Mouse (Mus musculus) liver, adult 2 months (tissue): Measurements from ENCODE around the gene Gm20388. TPM values are rescaled to one million over a fixed set of nuclear protein-coding genes. Genes with fewer than 3 reads are reported as not detected.

Experiments
- DNase-seq: peaks from one replicate; pipeline ENCODE4 v3.0.0-alpha.2; 2011; ENCODE audit warnings: low read depth, low spot score; ENCODE audit errors: extremely low read depth
- H3K27ac ChIP-seq: fragments of 200-500 bp; replicated peaks from 2 replicates; pipeline ENCODE4 v1.5.1; 2012; ENCODE audit warnings: low read depth, mild to moderate bottlenecking, control low read depth, inconsistent platforms, low read length; ENCODE audit not compliant: insufficient read depth
- H3K27me3 ChIP-seq: fragments of 200-500 bp; 2 replicates; pipeline ENCODE4 v1.6.1; 2012; ENCODE audit warnings: mild to moderate bottlenecking, moderate library complexity, low read length, inconsistent platforms; ENCODE audit not compliant: control insufficient read depth, insufficient read depth
- H3K36me3 ChIP-seq: fragments of 200-500 bp; 2 replicates; pipeline ENCODE4 v1.6.1; 2012; ENCODE audit warnings: low read length, inconsistent platforms; ENCODE audit not compliant: control insufficient read depth, insufficient read depth
- H3K4me1 ChIP-seq: fragments of 200-500 bp; 2 replicates; pipeline ENCODE4 v1.6.1; 2011; ENCODE audit warnings: low read length; ENCODE audit not compliant: control insufficient read depth, insufficient read depth
- H3K4me3 ChIP-seq: fragments of 200-500 bp; 2 replicates; pipeline ENCODE4 v1.5.1; 2011; ENCODE audit warnings: low read depth, mild to moderate bottlenecking, control low read depth, low read length, moderate library complexity; ENCODE audit not compliant: insufficient read depth
- H3K79me2 ChIP-seq: fragments of 200-500 bp; 2 replicates; pipeline ENCODE4 v1.6.1; 2012; ENCODE audit warnings: inconsistent platforms, mild to moderate bottlenecking, low read length, moderate library complexity; ENCODE audit not compliant: control insufficient read depth, insufficient read depth
- H3K9ac ChIP-seq: fragments of 200-500 bp; 2 replicates; pipeline ENCODE4 v1.6.1; 2012; ENCODE audit warnings: low read depth, mild to moderate bottlenecking, control low read depth, inconsistent platforms, low read length
- CTCF ChIP-seq: fragments of 200-500 bp; IDR thresholded peaks from 2 replicates; pipeline ENCODE4 v1.5.1; 2011; ENCODE audit warnings: low read depth, low read length, control low read depth
- POLR2A ChIP-seq: fragments of 200-500 bp; IDR thresholded peaks from 2 replicates; pipeline ENCODE4 v1.6.1; 2011; ENCODE audit warnings: low read length, control low read depth; ENCODE audit not compliant: insufficient read depth; ENCODE audit errors: extremely low read depth
- WGBS: fragments of 180-500 bp; shearing (Covaris S2); methylation state at CpG from one replicate; pipeline ENCODE4 v1.1.7; 2018; 5-methylcytosine and 5-hydroxymethylcytosine counted together
- polyA plus RNA-seq: library from polyadenylated mRNA; depleted of rRNA; stranded (reverse); fragments of >200 nt; gene quantifications from 2 replicates; pipeline ENCODE4 v1.2.3, GENCODE M21; 2012
- total RNA-seq: library from RNA; depleted of rRNA; stranded (reverse); fragments of >200 nt; gene quantifications from 2 replicates; pipeline ENCODE4 v1.2.3, GENCODE M21; 2014

The Gm20388 gene
- total and polyA plus RNA-seq, 2 experiments, result 6.4 to 19.9 TPM

- H3K36me3 ChIP-seq, result no peaks in the 10 kb centered on the region
- H3K9ac ChIP-seq, result no peak overlapping the region
- no peak for DNase-seq
- no peak overlapping the region for H3K4me3 ChIP-seq
- H3K4me1 ChIP-seq, result no peaks in the 10 kb centered on the region
- H3K27me3 ChIP-seq, result no peaks in the 10 kb centered on the region
- WGBS, result 95% methylated on average over 6 of the region's 6 CpGs
- no peaks in the 10 kb centered on the region; the same call in 1 of the 2 replicates for H3K79me2 ChIP-seq
- no peak overlapping the region for H3K27ac ChIP-seq
- TF ChIP-seq POLR2A (no peak), CTCF (no peak)
These were observed 344.9 kb downstream of the Gm20388 start for GRCm38 (mm10) chr8:120255406-120255987.

GRCm38 (mm10) chr8:120256958-120257357, 346.3 kb downstream of the Gm20388 start:
- H3K79me2 ChIP-seq, result no peaks in the 10 kb centered on the region; the same call in 1 of the 2 replicates
- WGBS, result 68% methylated on average over 6 of the region's 6 CpGs
- no peak overlapping the region for H3K4me3 ChIP-seq
- no peak for DNase-seq
- TF ChIP-seq POLR2A, result no peak
- no peak for TF ChIP-seq CTCF
- no peaks in the 10 kb centered on the region for H3K36me3 ChIP-seq
- H3K9ac ChIP-seq, result no peak overlapping the region
- H3K27ac ChIP-seq, result no peak overlapping the region
- H3K27me3 ChIP-seq, result no peaks in the 10 kb centered on the region
- no peaks in the 10 kb centered on the region for H3K4me1 ChIP-seq

GRCm38 (mm10) chr8:120259206-120259605, 348.6 kb downstream of the Gm20388 start:
- H3K36me3 ChIP-seq, result no peaks in the 10 kb centered on the region
- WGBS, result 96% methylated on average over 13 of the region's 13 CpGs
- H3K79me2 ChIP-seq, result no peaks in the 10 kb centered on the region
- H3K4me3 ChIP-seq, result no peak overlapping the region
- TF ChIP-seq POLR2A (no peak), CTCF (no peak)
- H3K9ac ChIP-seq, result no peak overlapping the region
- no peaks in the 10 kb centered on the region for H3K27me3 ChIP-seq
- no peak overlapping the region for H3K27ac ChIP-seq
- no peaks in the 10 kb centered on the region for H3K4me1 ChIP-seq
- DNase-seq, result no peak

GRCm38 (mm10) chr8:120260677-120261076, 350.0 kb downstream of the Gm20388 start:
- WGBS, result 89% methylated on average over 5 of the region's 5 CpGs
- peaks cover 8% of the 10 kb centered on the region for H3K4me1 ChIP-seq
- H3K36me3 ChIP-seq, result no peaks in the 10 kb centered on the region
- TF ChIP-seq CTCF, result no peak
- TF ChIP-seq POLR2A, result no peak
- H3K9ac ChIP-seq, result no peak overlapping the region
- H3K27ac ChIP-seq, result no peak overlapping the region
- no peak overlapping the region for H3K4me3 ChIP-seq
- H3K79me2 ChIP-seq, result no peaks in the 10 kb centered on the region
- H3K27me3 ChIP-seq, result no peaks in the 10 kb centered on the region
- no peak for DNase-seq

- Histone ChIP-seq H3K9ac (no peak overlapping the region), H3K4me3 (no peak overlapping the region), H3K27me3 (no peaks in the 10 kb centered on the region), H3K27ac (no peak overlapping the region), H3K36me3 (no peaks in the 10 kb centered on the region), H3K79me2 (no peaks in the 10 kb centered on the region), H3K4me1 (peaks cover 8% of the 10 kb centered on the region)
- 84% methylated on average over 21 of the region's 21 CpGs for WGBS
- DNase-seq, result no peak
- no peak for TF ChIP-seq CTCF
These were observed 350.9 kb downstream of the Gm20388 start for GRCm38 (mm10) chr8:120261338-120262120.

- 77% methylated on average over 5 of the region's 5 CpGs for WGBS
- no peaks in the 10 kb centered on the region for H3K36me3 ChIP-seq
- no peaks in the 10 kb centered on the region for H3K79me2 ChIP-seq
- H3K27ac ChIP-seq, result no peak overlapping the region
- TF ChIP-seq CTCF (no peak), POLR2A (no peak)
- H3K4me3 ChIP-seq, result no peak overlapping the region
- H3K27me3 ChIP-seq, result no peaks in the 10 kb centered on the region
- no peak for DNase-seq
- H3K9ac ChIP-seq, result no peak overlapping the region
- peaks cover 8% of the 10 kb centered on the region for H3K4me1 ChIP-seq
These were observed 353.2 kb downstream of the Gm20388 start for GRCm38 (mm10) chr8:120263879-120264278.
